Mouse (Mus musculus): Measurements from ENCODE around the gene Brpf3. TPM values are rescaled to one million over a fixed set of nuclear protein-coding genes. Genes with fewer than 3 reads are reported as not detected.
"Not testable (repeated sequence)": the region's sequence is repeated elsewhere in the genome, so short reads cannot be mapped to it uniquely, and the experiment has no call there.

The Brpf3 gene
- polyA plus RNA-seq, 1 experiment, result 109 TPM

DNA sequence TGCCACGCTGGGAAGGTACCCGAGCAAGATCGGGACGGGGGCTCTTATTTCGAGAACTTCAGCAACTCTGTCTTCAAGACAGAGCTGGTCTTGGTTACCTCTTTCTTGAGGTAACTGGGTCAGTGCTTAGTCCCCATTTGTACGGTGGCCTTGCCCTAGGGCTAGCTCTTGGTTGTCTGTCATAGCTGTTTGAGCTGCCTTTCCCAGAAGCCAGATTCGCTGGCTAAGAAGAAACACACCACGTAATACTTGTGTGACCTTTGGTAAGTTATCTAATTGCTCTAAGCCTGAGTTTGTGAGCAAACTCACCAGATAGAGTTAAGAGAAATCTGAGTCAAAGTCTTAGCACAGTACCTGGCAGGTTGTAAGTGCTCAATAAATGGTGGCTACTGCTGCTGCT is 7.8 kb downstream of the Brpf3 start:
- no peak for TF ChIP-seq CTCF (IDR thresholded peaks at IDR 0.05; ENCODE audit: extremely low read depth, insufficient read length, insufficient replicate concordance, low read depth, low read length)
- H3K27ac ChIP-seq (ENCODE audit: insufficient read depth, low read depth, low read length), result peak overlapping the region; percentile 83
- H3K4me3 ChIP-seq (ENCODE audit: low read depth, low read length), result no peak overlapping the region
- peaks cover 26% of the 10 kb centered on the region for H3K36me3 ChIP-seq (ENCODE audit: control insufficient read depth, insufficient read depth, low read length)
- 67% methylated on average over 8 of the region's 8 CpGs for WGBS
- no peaks in the 10 kb centered on the region for H3K27me3 ChIP-seq (ENCODE audit: control insufficient read depth, insufficient read depth, low read length)
- H3K4me1 ChIP-seq (ENCODE audit: control insufficient read depth, insufficient read depth, insufficient read length, low read length), result peaks cover 47% of the 10 kb centered on the region

DNA sequence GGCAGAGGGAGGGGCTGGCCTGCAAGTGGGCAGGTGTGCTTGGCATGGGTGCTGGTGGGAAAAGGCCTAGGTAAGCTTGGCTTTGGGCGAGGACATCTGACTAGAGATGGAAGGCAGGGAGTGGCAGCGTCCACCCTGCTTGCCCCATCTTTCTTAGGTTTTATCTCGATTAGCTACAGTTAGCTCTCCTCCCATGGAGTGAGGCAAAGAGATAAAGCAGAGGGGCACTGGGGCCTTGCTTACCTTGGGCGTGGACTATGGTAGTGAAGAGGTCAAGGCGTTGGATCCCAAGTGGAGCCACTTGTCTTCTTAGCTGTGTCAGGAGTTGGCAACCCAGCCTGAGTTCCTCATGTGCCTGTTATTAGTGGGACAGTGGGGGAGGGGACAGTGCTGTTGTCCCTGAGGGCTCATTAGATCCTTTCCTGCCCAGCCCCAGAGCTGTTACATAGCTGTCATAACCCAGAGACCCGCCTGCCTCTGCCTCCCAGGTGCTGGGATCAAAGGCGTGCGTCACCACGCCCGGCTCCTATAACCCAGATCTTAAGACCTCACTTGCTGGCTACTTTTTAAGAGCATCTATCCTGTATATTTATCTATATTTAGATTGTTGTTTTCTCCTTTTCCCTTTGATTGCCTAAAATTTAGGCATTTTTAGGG is 8.4 kb downstream of the Brpf3 start:
- Histone ChIP-seq H3K36me3 (ENCODE audit: control insufficient read depth, insufficient read depth, low read length) (peaks cover 27% of the 10 kb centered on the region), H3K4me1 (ENCODE audit: control insufficient read depth, insufficient read depth, insufficient read length, low read length) (peaks cover 48% of the 10 kb centered on the region), H3K4me3 (ENCODE audit: low read depth, low read length) (no peak overlapping the region), H3K27ac (ENCODE audit: insufficient read depth, low read depth, low read length) (peak overlapping the region; percentile 83), H3K27me3 (ENCODE audit: control insufficient read depth, insufficient read depth, low read length) (no peaks in the 10 kb centered on the region)
- 56% methylated on average over 10 of the region's 10 CpGs for WGBS
- no peak for TF ChIP-seq POLR2A (IDR thresholded peaks at IDR 0.05; ENCODE audit: low read depth, low read length)
- no peak for TF ChIP-seq CTCF (IDR thresholded peaks at IDR 0.05; ENCODE audit: extremely low read depth, insufficient read length, insufficient replicate concordance, low read depth, low read length)

DNA sequence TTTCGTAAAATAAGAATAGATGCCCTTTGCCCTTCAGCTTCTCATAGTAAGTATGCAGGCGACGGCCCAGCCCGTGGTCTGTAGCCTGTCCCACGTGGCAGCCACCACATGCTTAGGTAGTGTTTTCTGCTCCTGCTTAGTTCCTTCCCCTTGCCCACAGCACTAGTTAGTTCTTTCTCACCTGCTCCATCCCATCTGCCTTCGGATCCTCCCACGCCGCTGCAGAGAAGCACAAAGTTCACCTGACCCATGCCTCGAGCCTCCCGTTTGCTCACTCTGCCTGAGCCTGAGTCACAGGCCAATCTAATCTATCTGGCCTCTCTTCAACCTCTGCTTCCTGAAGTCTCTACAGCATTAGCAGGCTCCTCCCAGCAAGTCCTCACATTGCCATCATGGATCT is 11.5 kb downstream of the Brpf3 start:
- H3K4me3 ChIP-seq (ENCODE audit: low read depth, low read length), result no peak overlapping the region
- TF ChIP-seq POLR2A (IDR thresholded peaks at IDR 0.05; ENCODE audit: low read depth, low read length), result no peak
- TF ChIP-seq CTCF (IDR thresholded peaks at IDR 0.05; ENCODE audit: extremely low read depth, insufficient read length, insufficient replicate concordance, low read depth, low read length), result no peak

DNA sequence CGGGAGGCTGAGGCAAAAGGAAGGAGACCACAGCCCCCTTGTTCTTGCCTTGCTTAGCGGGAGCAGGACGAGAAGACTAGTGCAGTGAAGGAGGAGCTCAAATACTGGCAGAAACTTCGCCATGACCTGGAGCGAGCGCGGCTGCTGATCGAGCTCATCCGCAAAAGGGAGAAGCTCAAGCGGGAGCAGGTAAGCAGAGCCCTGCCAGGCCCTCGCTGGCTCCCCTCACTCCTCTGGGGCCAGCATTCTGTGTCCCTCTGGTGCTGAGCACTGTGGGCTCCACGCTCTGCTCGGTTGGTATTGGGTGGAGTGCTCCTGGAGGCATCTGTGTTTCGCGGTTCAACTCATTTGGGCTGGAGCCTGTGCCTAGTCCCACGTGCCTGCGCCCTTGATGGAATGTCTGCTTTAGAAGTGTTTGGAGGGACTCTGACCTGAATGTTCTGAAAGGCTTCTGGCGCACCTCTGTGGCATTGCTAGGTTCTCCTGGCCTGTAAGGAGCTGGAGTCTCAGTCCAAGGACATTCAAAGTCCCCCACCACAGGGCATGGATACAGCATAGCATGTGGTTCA is 13.7 kb downstream of the Brpf3 start:
- 78% methylated on average over 18 of the region's 18 CpGs for WGBS
- H3K4me3 ChIP-seq (ENCODE audit: low read depth, low read length), result no peak overlapping the region
- TF ChIP-seq CTCF (IDR thresholded peaks at IDR 0.05; ENCODE audit: extremely low read depth, insufficient read length, insufficient replicate concordance, low read depth, low read length), result peak; percentile 13; the same call in 1 of the 2 replicates
- TF ChIP-seq POLR2A (IDR thresholded peaks at IDR 0.05; ENCODE audit: low read depth, low read length), result no peak
- H3K27me3 ChIP-seq (ENCODE audit: control insufficient read depth, insufficient read depth, low read length), result no peaks in the 10 kb centered on the region
- H3K27ac ChIP-seq (ENCODE audit: insufficient read depth, low read depth, low read length), result peak overlapping the region; percentile 43
- H3K4me1 ChIP-seq (ENCODE audit: control insufficient read depth, insufficient read depth, insufficient read length, low read length), result peaks cover 49% of the 10 kb centered on the region
- H3K36me3 ChIP-seq (ENCODE audit: control insufficient read depth, insufficient read depth, low read length), result peaks cover 35% of the 10 kb centered on the region

More for the DNA sequence above, 11.5 kb downstream of the Brpf3 start:
- 24% methylated on average over 10 of the region's 10 CpGs for WGBS
- Histone ChIP-seq H3K27ac (ENCODE audit: insufficient read depth, low read depth, low read length) (peak overlapping the region; percentile 71), H3K27me3 (ENCODE audit: control insufficient read depth, insufficient read depth, low read length) (no peaks in the 10 kb centered on the region), H3K36me3 (ENCODE audit: control insufficient read depth, insufficient read depth, low read length) (peaks cover 22% of the 10 kb centered on the region), H3K4me1 (ENCODE audit: control insufficient read depth, insufficient read depth, insufficient read length, low read length) (peaks cover 53% of the 10 kb centered on the region)

DNA sequence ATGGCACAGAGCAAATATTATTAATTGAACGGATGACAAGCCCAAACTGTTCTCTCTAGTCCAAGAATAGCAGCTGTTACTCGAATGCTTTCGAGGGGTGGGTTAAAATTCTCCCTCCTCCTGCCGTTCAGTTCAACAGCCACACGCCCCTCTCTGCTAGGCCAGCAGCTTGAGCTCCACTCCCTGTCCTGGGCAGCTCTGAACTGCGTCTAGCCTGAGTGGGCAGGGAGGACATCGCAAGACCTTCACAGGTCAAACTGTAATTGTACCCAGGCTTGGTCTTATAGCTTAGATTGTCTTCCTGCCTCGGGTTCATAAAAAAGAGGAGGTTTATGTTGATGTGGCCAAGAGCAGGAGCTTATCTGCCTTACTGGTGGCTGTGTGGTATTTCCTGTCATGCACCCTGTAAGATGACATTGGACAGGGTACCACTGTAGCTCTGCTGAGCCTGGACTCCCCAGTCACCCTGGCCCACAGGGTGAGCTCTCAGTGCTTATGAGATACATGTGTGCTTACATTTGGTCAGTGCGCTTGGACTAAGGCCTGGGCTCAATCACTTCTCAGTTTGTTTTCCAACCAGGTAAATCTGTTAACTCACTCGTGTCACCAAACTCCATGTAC is 14.6 kb downstream of the Brpf3 start:
- TF ChIP-seq CTCF (IDR thresholded peaks at IDR 0.05; ENCODE audit: extremely low read depth, insufficient read length, insufficient replicate concordance, low read depth, low read length) (no peak), POLR2A (IDR thresholded peaks at IDR 0.05; ENCODE audit: low read depth, low read length) (no peak)
- 45% methylated on average over 10 of the region's 10 CpGs for WGBS
- H3K27ac ChIP-seq (ENCODE audit: insufficient read depth, low read depth, low read length), result peak overlapping the region; percentile 68
- peaks cover 39% of the 10 kb centered on the region for H3K36me3 ChIP-seq (ENCODE audit: control insufficient read depth, insufficient read depth, low read length)
- no peak overlapping the region for H3K4me3 ChIP-seq (ENCODE audit: low read depth, low read length)
- H3K27me3 ChIP-seq (ENCODE audit: control insufficient read depth, insufficient read depth, low read length), result no peaks in the 10 kb centered on the region
- peaks cover 43% of the 10 kb centered on the region for H3K4me1 ChIP-seq (ENCODE audit: control insufficient read depth, insufficient read depth, insufficient read length, low read length)

DNA sequence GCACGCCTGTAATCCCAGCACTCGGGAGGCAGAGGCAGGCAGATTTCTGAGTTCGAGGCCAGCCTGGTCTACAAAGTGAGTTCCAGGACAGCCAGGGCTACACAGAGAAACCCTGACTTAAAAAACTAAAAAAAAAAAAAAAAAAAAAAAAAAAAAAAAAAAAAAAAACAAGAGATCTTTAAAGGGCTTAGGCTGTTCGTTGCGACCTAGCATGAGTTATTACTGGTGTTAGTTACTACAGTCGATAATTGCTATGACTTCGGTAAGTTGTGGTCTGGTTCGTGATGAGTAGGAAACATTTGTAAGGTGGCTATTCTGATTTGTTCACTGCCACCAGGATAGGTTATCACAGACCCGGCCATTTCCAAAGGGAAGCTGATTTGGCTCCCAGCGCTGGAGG is 15.4 kb downstream of the Brpf3 start:
- 68% methylated on average over 10 of the region's 10 CpGs for WGBS
- H3K27me3 ChIP-seq (ENCODE audit: control insufficient read depth, insufficient read depth, low read length); H3K4me3 ChIP-seq (ENCODE audit: low read depth, low read length): not testable (repeated sequence)
- Histone ChIP-seq H3K27ac (ENCODE audit: insufficient read depth, low read depth, low read length) (peak overlapping the region; percentile 99), H3K36me3 (ENCODE audit: control insufficient read depth, insufficient read depth, low read length) (peaks cover 41% of the 10 kb centered on the region), H3K4me1 (ENCODE audit: control insufficient read depth, insufficient read depth, insufficient read length, low read length) (peaks cover 43% of the 10 kb centered on the region)

Data from small intestine, adult 2 months (tissue).